Mouse (Mus musculus): Measurements from ENCODE around the gene Snrpd2. TPM values are rescaled to one million over a fixed set of nuclear protein-coding genes. Genes with fewer than 3 reads are reported as not detected.

The Snrpd2 gene
- polyA plus RNA-seq, 1 experiment, result 20.1 TPM

DNA sequence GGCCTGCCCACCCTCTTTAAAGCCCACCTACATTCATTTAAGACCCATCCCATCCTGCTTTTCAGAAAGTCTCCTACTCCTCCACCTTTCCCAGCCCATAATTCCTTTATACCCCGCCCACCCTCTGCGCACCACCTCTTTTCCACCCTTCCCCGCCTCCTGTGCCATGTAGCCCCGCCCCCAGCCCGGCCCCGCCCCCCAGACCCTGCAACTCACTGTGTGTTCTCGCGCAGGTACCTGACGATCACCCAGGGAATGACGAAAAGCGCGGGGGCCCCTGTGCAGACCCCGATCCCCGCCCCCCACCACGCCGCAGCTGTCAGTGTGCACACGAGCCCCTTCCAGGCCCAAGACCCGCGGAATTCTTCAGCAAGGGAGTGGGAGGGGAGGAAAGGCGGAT is 10.6 kb downstream of the Snrpd2 start:
- no peaks in the 10 kb centered on the region; the same call in none of the 2 replicates for H3K4me1 ChIP-seq (ENCODE audit: control insufficient read depth, insufficient read depth, low read length)
- no peak for DNase-seq
- 1% methylated on average over 20 of the region's 20 CpGs for WGBS
- TF ChIP-seq CTCF (IDR thresholded peaks at IDR 0.05; ENCODE audit: insufficient read depth, low read length) (no peak), POLR2A (IDR thresholded peaks at IDR 0.05; ENCODE audit: borderline replicate concordance, extremely low read depth, low read depth, low read length) (no peak)
- no peak overlapping the region for H3K4me3 ChIP-seq (replicated peaks; ENCODE audit: extremely low read depth, low read depth, low read length)

DNA sequence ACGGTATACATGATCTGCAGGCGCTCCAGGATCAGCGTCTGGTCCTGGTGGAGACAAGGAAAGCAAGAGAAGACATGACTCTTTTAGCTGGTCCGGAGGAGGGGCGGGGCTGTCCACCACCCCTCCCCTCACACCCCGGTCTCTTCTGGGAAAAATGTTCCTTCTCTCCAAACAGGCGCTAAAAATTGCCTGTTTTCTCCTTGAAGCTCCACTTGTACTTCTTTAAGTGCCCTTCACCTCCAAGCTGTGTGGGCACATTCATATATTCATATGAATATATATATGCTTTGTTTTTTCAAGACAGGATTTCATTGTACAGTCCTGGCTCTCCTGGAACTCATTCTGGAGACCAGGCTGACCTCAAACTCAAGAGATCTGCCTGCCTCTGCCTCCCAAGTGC is 13.4 kb downstream of the Snrpd2 start:
- no peak for DNase-seq
- WGBS, result 68% methylated on average over 7 of the region's 7 CpGs
- no peak overlapping the region for H3K4me3 ChIP-seq (replicated peaks; ENCODE audit: extremely low read depth, low read depth, low read length)
- no peaks in the 10 kb centered on the region; the same call in 1 of the 2 replicates for H3K4me1 ChIP-seq (ENCODE audit: control insufficient read depth, insufficient read depth, low read length)
- TF ChIP-seq CTCF (IDR thresholded peaks at IDR 0.05; ENCODE audit: insufficient read depth, low read length) (no peak), POLR2A (IDR thresholded peaks at IDR 0.05; ENCODE audit: borderline replicate concordance, extremely low read depth, low read depth, low read length) (no peak)

DNA sequence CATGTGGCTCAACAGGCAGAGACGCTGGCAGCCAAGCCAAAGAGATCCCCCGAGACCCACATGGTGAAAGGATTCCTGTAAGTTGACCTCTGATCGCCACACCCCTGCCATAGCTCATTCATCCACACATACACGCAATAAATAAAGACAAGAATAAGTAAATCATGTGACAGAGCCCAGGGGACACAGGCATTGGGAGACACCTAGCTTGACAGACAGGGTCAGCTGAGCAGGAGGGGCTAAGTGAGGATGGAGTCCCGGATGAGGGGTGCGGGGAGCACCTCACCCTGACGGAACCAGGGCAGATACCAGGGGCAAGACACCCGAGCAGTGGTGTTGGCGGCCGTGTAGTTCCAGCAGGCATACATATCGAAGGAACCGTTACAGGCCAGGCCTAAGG is 14.2 kb downstream of the Snrpd2 start:
- WGBS, result 29% methylated on average over 12 of the region's 12 CpGs
- no peak for DNase-seq
- TF ChIP-seq POLR2A (IDR thresholded peaks at IDR 0.05; ENCODE audit: borderline replicate concordance, extremely low read depth, low read depth, low read length), result no peak
- no peak for TF ChIP-seq CTCF (IDR thresholded peaks at IDR 0.05; ENCODE audit: insufficient read depth, low read length)
- Histone ChIP-seq H3K4me1 (ENCODE audit: control insufficient read depth, insufficient read depth, low read length) (no peaks in the 10 kb centered on the region; the same call in 1 of the 2 replicates), H3K4me3 (replicated peaks; ENCODE audit: extremely low read depth, low read depth, low read length) (no peak overlapping the region)

DNA sequence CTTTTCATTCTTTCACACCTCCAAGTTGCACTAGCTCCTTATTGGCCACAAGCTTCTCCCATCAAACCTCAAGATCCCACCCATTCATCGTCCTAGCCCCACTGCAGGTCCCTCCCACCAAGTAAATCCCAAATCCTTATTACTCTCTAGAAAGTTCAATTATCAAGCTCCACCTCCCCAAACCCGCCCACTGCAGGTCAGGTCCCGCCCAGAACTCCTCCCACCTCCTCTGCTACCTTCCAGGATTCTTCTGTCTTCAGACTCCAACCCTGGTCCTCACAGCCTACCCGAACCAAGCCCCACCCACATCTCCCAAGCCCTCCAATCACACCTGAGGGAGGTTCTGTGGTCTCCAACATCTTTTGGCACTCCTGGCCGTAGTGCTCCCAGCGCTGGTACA is 14.7 kb downstream of the Snrpd2 start:
- no peaks in the 10 kb centered on the region; the same call in 1 of the 2 replicates for H3K4me1 ChIP-seq (ENCODE audit: control insufficient read depth, insufficient read depth, low read length)
- H3K4me3 ChIP-seq (replicated peaks; ENCODE audit: extremely low read depth, low read depth, low read length), result no peak overlapping the region
- TF ChIP-seq POLR2A (IDR thresholded peaks at IDR 0.05; ENCODE audit: borderline replicate concordance, extremely low read depth, low read depth, low read length) (no peak), CTCF (IDR thresholded peaks at IDR 0.05; ENCODE audit: insufficient read depth, low read length) (no peak)
- WGBS, result 5% methylated on average over 6 of the region's 6 CpGs
- DNase-seq, result no peak

DNA sequence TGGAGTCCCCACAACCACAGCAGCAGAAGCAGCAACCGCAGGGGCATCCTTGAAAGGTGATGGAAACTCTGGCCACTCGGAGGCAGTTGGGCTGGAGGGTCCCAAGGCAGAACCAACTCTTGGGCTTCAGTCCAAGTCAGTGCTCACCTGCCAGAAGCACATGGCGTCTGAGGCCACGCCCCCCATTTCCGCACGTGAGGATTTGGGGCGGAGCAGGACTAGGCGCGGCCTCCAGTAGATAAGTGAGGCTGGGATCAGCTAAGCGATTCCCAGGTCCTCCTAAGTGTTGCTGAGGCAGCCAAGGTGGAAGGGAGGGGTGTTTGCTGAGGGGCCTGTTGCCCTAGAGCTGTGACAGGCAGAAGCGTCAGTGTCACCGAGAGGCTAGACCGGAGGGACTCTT is 15.5 kb downstream of the Snrpd2 start:
- WGBS, result 4% methylated on average over 13 of the region's 13 CpGs
- DNase-seq, result no peak
- H3K4me3 ChIP-seq (replicated peaks; ENCODE audit: extremely low read depth, low read depth, low read length), result no peak overlapping the region
- H3K4me1 ChIP-seq (ENCODE audit: control insufficient read depth, insufficient read depth, low read length), result no peaks in the 10 kb centered on the region
- TF ChIP-seq CTCF (IDR thresholded peaks at IDR 0.05; ENCODE audit: insufficient read depth, low read length) (no peak), POLR2A (IDR thresholded peaks at IDR 0.05; ENCODE audit: borderline replicate concordance, extremely low read depth, low read depth, low read length) (no peak)

DNA sequence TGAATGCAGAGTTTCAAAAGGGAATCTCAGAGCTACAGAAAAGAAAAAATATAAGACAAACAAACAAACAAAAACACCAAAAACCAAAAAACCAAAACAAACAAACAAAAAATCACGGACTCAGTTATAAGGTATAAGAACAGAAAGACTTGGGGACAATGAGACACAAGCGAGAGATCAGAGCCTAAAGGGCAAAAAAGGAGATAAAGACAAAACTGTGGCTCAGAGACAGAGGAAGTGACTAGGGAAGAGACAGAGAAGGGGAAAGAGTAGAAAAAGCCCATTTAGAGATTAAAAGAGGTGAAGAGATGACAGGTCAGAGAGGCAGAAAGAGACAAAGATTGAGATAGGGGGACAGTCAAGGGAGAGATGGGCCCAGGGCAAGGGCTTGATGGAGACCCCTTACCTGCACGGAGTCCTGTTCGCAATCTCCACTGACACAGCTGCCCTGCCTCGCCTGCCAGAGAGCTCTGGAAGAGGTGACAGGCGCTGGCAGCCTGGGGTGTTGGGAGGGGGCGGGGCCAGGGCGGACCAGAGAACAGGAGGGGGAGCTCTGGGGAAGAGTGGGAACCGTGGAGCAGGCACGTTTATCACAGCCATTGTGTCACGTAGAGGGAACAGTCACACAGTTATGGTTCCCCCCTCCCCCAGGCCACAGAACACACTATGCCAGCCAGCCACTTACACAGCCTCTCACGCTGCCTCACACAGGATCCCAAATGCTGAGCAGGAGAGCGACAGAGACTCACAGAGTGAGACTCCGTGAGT is 16.3 kb downstream of the Snrpd2 start, which contains the start of gene Gipr:
Gene Gipr, minus strand, starts transcription at position 472 of the 768 bp plus-strand sequence.
- DNase-seq, result no peak

DNA sequence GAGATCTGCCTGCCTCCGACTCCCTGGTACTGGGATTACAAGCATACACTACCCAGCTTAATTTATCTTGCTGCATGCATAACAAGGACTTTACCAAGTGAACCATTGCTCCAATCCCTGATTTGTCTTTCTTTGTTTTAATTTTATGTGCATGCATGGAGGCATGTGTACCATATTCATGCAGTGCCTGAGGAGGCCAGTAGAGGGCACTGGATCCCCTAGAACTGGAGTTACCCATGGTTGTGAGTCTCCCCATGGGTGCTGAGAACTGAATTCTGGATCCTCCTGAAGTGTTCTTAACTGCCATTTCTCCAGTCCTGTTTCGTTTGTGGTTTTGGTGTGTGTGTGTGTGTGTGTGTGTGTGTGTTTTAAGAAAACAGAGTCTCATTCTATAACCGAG is 17.5 kb downstream of the Snrpd2 start:
- TF ChIP-seq POLR2A (IDR thresholded peaks at IDR 0.05; ENCODE audit: borderline replicate concordance, extremely low read depth, low read depth, low read length) (no peak), CTCF (IDR thresholded peaks at IDR 0.05; ENCODE audit: insufficient read depth, low read length) (no peak)
- WGBS, result 81% methylated on average over 3 of the region's 3 CpGs
- Histone ChIP-seq H3K4me3 (replicated peaks; ENCODE audit: extremely low read depth, low read depth, low read length) (no peak overlapping the region), H3K4me1 (ENCODE audit: control insufficient read depth, insufficient read depth, low read length) (no peaks in the 10 kb centered on the region)
- no peak for DNase-seq

More for the DNA sequence above, 16.3 kb downstream of the Snrpd2 start, which contains the start of gene Gipr:
- 18% methylated on average over 14 of the region's 14 CpGs for WGBS
- H3K4me3 ChIP-seq (replicated peaks; ENCODE audit: extremely low read depth, low read depth, low read length), result no peak within 1 kb of the TSS
- no peaks in the 10 kb centered on the region for H3K4me1 ChIP-seq (ENCODE audit: control insufficient read depth, insufficient read depth, low read length)
- TF ChIP-seq POLR2A (IDR thresholded peaks at IDR 0.05; ENCODE audit: borderline replicate concordance, extremely low read depth, low read depth, low read length) (no peak), CTCF (IDR thresholded peaks at IDR 0.05; ENCODE audit: insufficient read depth, low read length) (no peak)

DNA sequence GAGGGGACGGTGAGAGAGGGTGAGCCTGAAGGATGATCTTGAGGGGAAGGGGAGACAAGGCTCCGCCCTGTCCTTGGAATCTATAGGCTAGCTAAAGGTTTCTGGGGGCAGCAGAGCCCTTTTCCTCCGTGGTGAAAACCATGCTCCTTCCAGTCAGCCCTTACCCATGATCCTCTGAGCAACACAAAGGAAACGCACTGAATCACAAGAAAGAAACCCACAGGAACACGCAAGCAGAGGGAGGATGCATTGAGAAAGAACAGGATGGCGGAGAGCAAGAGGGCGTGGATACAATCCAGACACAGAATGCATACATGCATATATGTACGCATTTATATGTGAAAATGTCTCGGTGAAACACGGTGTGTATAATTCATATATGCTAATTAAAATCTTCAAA is 20.0 kb downstream of the Snrpd2 start:
- 0 out of 2 replicates have a peak, but pooled peaks cover 2% of the 10 kb centered on the region for H3K4me1 ChIP-seq (ENCODE audit: control insufficient read depth, insufficient read depth, low read length)
- TF ChIP-seq CTCF (IDR thresholded peaks at IDR 0.05; ENCODE audit: insufficient read depth, low read length) (no peak), POLR2A (IDR thresholded peaks at IDR 0.05; ENCODE audit: borderline replicate concordance, extremely low read depth, low read depth, low read length) (no peak)
- WGBS, result 57% methylated on average over 10 of the region's 10 CpGs
- H3K4me3 ChIP-seq (replicated peaks; ENCODE audit: extremely low read depth, low read depth, low read length), result no peak overlapping the region
- no peak for DNase-seq

DNA sequence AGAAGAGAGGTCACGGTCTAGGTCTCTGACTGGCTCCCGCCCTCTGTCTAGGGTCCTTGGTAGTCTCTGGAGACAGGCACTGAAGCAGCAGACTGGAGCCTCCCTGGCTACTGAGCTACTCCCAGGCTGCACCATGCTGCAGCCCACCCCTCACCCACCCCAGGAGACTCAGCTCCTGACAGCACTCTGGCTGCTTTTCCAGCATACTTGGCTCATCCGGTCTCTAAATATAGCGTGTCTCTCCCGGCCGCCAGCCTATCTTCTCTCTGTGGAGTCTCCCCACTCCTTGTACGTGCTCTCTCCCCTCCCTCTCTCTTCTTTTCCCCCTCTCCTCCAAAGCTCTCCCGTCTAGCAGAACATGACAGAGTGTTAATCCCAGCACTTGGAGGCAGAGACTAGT is 20.6 kb downstream of the Snrpd2 start:
- 0 out of 2 replicates have a peak, but pooled peaks cover 2% of the 10 kb centered on the region for H3K4me1 ChIP-seq (ENCODE audit: control insufficient read depth, insufficient read depth, low read length)
- no peak for DNase-seq
- no peak overlapping the region for H3K4me3 ChIP-seq (replicated peaks; ENCODE audit: extremely low read depth, low read depth, low read length)
- WGBS, result 42% methylated on average over 8 of the region's 8 CpGs
- no peak for TF ChIP-seq POLR2A (IDR thresholded peaks at IDR 0.05; ENCODE audit: borderline replicate concordance, extremely low read depth, low read depth, low read length)
- TF ChIP-seq CTCF (IDR thresholded peaks at IDR 0.05; ENCODE audit: insufficient read depth, low read length), result no peak

DNA sequence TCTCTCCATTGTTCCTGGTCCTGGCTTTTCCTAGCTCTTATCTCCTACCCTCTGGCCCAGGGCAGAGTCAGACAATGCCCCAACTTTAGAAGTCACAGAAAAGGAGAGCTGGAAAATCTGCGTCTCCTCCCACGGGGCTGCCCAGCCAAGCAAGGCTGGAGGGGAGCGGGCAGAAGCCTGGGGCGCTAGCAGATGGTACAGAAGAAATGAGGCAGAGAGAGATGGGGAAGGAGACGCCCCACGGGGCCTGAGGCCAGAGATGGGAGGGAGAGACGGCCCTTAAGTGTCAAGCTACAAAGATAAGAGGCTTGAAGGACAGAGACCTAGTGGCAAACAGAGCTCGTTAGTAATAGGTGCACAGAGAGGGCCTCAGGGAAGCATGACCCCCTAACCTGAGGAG is 22.3 kb downstream of the Snrpd2 start:
- Histone ChIP-seq H3K4me1 (ENCODE audit: control insufficient read depth, insufficient read depth, low read length) (0 out of 2 replicates have a peak, but pooled peaks cover 2% of the 10 kb centered on the region), H3K4me3 (replicated peaks; ENCODE audit: extremely low read depth, low read depth, low read length) (no peak overlapping the region)
- TF ChIP-seq CTCF (IDR thresholded peaks at IDR 0.05; ENCODE audit: insufficient read depth, low read length) (no peak), POLR2A (IDR thresholded peaks at IDR 0.05; ENCODE audit: borderline replicate concordance, extremely low read depth, low read depth, low read length) (no peak)
- DNase-seq, result no peak
- WGBS, result 44% methylated on average over 8 of the region's 8 CpGs

Data from lung, adult 2 months (tissue).